Mouse (Mus musculus): ENCODE results near the gene Lao1.
"Not testable (repeated sequence)": the region's sequence is repeated elsewhere in the genome, so short reads cannot be mapped to it uniquely, and the experiment has no call there.

The Lao1 gene

DNA sequence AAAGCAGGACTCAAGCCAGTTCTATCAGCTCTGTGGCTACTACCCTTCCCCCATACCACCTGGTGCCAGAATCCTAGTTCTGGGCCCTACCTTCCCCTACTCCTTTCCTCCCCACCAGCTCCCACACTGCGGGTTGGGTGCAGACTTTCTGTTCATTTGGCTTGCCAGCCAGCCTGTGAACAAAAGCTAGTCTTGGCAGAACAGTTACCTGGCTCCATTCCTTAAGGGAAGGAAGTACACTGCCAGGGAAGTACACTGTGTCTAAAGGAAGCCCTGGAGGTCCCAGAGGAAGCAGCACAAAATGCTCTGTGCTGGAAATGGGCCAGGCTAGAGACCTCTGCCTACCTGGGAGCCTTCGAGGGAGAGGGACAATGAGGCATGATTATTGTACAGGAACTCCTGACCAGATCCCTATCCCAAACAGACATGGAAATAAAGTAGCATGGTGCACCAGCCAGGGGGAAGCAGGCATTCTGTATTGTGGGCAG is at the start of gene Lao1:
Gene Lao1 (plus strand): TSS at position 438 of the 488 bp plus-strand sequence.
- ATAC-seq (ENCODE audit: low TSS enrichment) = peak; percentile 70; the same call in 1 of the 2 replicates

DNA sequence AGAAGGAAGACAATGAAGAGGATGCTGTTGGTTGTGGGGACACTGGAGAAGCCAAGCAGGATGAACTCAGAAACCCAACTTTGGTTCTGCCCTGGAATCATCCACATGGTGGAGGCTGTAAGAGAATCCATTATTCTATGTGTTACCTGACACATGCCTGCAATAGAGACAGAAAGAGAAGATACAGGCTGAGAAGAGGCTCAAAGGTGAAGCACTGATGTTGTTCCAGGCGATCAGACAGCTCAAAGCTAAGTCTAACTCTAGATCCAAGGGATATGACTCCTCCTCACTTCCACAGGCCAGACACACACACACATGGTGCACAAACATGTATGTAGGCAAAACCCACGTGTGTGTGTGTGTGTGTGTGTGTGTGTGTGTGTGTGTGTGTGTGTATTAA is 44.0 kb upstream of the Lao1 start, which contains the start of gene Olfr1329:
Gene Olfr1329 (minus strand): TSS at position 101 of the 400 bp plus-strand sequence.
- ATAC-seq (ENCODE audit: low TSS enrichment) = not testable (repeated sequence)

DNA sequence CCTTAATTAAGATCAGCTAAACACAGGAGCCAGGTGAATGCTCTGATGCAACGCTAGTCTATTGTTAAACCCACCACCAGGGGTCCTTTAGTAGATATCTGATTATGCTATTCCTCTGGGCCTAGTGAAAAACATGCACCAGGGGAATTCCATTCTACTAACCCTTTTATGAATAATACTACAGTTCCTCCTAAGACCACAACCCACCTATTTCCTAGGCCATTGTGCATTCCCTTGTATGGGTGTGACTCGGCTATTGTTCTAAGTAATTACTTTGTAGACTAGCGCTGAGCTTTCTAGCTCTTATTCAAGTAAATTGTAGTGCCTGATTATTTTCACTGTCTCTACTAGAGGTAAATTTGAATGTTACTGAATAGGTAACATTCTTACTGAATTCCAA is 30.1 kb upstream of the Lao1 start:
- ATAC-seq (ENCODE audit: low TSS enrichment) = not testable (repeated sequence)

DNA sequence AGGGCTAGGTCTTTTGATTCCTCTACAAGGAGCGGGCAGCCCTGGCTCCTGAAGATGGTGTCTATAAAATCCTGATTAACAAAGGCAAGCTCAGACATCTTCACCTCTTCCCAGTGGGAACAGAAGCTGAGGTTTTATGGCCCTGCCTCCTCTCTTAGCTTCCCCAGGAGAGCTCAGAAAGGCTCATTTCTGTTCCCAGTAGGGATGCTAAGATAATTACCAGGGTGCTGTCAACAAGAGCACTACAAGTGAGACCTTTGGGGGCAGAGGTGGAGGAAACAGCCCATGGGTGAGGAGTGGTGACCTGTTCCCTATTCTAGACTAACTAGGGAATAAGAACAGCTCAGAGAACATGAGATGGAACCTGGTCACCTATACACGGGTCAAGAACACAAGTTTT is 22.9 kb upstream of the Lao1 start, which contains the start of gene Olfr1328:
Gene Olfr1328 (minus strand): TSS at position 101 of the 400 bp plus-strand sequence.
- no peak for ATAC-seq (ENCODE audit: low TSS enrichment)

DNA sequence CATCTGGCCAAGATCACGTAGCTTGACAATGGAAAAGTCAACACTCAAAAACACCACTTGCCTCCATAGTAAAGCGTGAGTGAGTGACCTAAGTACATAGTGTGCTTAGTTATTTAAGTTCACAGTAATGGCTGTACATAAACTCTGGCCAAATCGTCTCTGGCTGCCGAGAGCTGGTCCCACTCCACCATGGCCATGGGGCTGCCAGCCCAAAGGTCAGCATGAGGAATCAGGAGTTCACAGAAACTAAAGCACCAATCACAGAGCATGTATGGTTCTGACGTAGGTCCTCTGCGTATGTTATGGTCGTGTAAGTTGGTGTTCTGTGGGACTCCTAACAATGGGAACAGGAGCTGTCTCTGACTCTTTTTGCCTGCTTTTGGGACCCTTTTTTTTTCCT is 2.6 kb upstream of the Lao1 start:
- no peak for ATAC-seq (ENCODE audit: low TSS enrichment)

DNA sequence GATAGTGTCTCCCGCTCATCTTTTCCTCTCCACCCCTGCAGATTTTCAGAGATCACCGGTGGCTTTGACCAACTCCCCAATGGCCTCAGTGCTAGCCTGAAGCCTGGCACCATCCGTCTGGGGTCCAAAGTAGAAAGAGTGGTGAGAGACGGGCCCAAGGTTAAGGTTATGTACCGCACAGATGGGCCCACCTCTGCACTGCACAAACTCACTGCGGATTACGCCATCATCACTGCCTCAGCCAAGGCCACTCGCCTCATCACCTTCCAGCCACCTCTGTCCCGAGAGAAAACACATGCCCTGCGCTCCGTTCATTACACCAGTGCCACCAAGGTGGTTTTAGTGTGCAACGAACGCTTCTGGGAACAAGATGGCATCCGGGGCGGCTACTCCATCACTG is 6.3 kb downstream of the Lao1 start:
- ATAC-seq (ENCODE audit: low TSS enrichment) = no peak

DNA sequence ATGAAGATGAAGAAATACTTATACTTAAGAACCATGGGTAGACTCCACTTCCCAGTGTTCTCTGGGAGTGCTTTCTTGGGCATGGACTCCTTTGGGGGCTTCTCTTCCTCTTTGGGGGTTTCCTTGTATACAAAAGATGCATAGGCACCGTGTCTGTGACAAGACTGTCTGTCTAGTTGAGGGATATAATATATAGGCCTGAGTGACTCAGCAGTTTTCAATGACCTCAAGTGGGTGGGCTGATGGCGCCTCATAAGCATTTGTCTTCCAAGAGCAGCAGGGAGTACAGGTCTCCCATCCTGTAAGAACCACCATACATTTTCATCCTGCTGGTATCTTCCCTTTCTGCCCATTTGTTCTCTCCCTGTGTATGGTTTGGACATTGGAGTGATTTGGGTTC is 11.9 kb downstream of the Lao1 start:
- no peak for ATAC-seq (ENCODE audit: low TSS enrichment)

DNA sequence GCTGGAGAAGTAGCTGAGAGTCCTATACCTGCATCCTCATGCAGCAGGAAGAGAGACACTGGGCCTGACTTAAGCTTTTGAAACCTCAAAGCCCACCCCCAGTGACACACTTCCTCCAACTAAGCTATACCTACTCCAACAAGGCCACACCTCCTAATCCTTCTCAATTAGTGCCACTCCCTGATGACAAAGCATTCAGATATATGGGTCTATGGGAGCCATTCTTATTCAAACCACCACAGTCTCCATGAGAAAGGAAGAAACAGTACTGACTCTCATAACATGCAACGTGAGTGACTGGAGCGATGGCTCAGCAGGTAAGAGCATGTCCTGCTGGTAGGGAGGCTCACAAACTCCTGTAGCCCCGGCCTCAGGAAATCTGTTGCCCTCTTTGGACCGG is 23.9 kb downstream of the Lao1 start:
- ATAC-seq (ENCODE audit: low TSS enrichment) = no peak

DNA sequence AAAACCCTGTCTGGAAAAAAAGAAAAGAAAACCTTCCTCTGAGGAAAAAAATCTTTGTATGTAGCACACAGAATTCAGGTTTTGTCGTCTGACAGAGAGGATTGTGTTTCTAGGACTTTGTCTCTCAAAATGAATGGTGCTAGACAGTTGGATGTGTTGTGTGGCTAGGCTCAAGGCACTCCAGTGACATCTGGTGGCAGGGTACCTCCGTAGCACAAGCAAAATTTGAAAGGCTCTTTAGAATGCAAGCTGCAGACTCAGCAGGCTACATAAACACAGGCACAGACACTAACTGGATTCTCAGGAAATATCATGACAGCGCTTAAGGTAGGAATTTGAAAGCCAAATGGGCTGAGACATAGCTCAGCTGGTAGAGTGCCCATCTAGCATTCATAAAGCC is 27.2 kb downstream of the Lao1 start:
- peak; percentile 79 for ATAC-seq (ENCODE audit: low TSS enrichment)

DNA sequence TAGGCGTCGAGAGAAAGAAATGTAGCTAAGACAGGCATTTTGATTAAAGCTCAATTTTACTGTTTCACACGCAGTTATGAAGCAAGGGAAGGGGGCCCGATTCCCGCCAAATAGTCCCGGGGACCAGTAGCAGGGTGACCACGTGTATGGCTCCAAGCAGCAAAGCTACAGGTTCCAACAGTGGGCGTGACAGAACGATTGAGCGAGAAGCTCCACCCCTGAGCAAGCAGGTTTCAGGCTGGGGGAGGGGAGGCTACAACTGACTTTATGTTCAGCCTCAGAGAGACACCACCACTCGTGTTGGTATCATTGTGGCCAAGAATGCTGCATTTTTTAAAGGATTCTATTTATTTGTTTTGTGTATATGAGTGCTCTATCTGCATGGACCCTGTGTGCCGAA is 28.0 kb downstream of the Lao1 start:
- ATAC-seq (ENCODE audit: low TSS enrichment) = no peak

DNA sequence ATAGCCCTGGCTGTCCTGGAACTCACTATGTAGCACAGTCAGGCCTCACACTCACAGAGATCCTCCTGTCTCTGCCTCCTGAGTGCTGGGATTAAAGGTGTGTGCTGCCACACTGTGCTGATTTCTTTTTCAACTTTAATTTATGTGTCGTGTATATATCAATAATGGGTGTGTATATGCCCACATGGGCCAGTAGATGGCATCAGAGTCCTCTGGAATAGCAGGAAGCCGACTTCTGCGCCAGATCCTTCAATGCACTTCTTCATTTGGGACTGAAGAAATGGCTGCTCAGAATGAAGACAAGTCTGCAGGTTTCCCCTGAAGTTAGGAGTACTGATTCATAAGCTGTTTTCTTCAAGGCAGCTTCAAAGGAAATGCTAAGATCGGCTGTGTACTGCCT is 30.4 kb downstream of the Lao1 start:
- ATAC-seq (ENCODE audit: low TSS enrichment) = no peak

DNA sequence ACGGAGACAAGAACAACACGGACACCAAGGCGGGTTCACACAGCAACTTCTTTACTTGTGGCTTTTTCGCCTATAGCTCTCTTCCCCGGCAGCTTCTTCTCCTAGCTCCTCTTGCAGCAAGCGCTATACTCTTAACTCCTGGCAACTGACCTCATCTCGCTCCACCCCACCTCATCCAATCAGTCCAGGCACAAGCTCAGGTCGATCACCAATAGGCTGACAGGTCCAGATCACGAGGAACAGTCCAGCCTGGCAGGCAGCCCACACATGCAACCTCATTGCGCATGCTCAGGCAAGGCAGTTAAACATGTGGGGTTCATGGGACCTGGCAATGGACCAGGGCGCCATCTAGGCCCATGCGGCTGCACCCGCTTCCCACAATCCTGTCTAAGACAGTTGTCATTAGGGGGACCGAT is 35.8 kb downstream of the Lao1 start:
- ATAC-seq (ENCODE audit: low TSS enrichment) = no peak

DNA sequence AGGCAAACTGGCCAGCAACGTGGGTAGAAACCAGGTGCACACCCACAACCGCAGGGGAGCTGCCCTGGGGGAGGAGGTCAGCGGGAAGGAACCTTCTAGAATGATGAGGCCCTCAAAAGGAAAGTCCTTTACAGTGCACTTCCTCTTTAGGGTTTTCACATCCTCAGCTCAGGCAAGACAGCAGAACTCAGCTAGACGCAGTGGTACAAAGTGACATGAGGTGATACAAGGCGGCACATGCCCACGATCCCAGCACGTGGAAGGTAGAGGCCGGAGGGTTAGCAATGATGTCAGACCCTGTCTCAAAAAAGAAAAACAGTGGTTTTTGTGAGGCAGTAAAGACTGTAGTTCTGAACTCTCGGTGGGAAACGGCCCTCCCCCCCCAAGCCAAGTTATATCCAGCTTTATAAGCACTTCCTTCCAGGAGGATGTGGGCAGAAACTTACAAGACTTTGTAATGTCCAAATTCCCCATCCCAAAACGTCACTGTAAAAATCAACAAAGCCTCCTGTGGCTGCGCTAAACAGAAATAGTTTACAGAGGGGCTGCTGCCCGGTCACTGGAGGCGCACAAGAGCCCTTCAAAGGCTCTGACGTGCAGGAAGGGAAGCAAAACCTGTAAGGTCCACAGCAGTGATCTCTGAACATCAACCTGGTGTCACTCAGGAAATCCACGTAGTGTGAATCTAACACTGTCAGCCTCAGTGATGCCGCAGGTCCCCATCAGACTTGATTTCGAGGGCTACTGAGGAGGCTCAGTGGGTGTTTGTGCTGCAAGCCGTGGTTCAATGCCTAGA is 38.5 kb downstream of the Lao1 start:
- no peak for ATAC-seq (ENCODE audit: low TSS enrichment)

DNA sequence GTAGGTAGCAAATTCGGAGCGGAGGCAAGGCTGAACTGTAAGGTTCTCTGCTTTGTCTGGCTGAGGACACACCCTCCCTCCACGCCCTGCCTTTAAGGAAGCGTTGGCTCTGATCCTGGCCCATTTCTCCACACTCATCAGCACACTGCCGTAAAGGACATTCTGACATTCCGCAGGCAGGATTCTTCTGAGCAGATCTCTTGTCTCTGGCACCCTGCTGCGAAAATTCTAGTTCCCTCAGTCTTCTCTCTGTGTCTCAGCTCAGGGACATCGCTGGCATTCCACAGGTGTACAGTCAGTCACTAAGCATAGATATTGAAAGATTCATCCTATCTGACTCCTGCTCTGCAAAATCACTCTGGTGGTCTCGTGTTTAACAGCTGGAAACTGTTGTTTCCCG is 40.3 kb downstream of the Lao1 start:
- no peak for ATAC-seq (ENCODE audit: low TSS enrichment)

DNA sequence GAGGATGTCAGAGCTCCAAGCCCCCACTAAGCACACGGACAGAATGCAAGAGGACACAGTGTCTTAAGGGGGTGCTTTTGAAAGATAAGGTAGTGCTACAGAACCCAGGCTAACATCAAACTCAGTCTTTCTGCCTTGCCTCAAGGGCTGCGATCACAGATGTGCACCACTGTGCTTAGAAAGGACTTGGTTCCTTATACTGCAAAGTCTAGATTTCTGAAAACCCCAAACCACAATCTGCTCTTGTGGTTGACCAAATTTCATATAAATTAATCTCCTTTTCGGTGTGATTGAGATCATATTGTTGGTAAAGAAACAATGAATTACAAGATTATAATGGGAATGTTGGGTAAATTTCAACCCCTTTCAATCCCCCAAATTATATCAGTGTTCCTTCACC is 41.1 kb downstream of the Lao1 start:
- no peak for ATAC-seq (ENCODE audit: low TSS enrichment)

DNA sequence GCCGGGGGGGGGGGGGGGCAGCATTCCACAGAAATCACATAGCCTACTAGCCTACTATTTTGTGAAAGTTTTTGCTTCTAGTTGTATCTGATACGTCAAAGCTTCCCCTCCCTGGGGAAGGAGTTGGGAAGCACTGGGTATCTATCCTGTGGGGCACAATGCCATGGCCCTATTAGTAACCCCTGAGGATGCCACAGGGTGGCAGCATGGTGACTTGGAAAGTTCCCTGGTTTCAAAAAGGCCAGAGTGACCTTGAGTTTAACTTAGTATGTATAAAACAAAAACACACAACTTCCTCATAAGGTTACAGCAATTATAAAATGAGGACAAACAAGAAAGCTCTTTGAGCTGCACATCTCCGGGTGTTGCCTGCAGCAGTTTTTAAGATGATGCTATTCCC is 42.8 kb downstream of the Lao1 start:
- no peak for ATAC-seq (ENCODE audit: low TSS enrichment)

DNA sequence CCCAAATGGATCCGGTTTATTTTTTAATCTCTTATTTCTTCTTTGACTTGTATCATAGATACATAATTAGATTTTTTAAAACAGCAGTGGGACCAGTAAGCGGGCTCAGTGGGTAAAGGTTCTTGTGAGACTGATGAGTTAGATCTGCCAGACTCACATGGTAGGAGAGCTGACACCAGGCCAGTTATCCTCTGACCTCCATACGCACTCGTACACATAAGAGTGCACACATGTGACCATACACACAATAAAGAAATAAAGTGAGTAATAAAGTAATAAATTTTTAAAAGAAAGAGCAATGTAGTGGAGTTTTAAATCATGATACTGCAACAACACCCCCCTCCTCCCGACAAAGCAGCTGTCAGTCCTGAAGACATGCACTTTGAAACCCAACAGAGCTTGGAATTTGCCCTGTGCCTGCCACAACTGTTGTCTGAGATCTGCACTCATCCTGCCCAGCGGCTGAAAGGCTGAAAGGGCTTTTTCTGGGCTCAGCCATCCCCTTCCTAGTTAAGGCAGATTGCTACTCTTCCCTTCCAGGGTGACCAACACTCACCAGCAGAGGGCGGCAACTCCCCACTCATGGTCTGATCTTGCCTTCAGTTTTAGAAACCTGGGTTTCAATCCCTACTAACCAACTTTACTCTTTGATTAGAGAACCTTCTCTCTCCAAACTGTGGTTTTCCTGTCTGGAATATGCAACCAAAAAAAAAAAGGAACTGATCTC is 43.4 kb downstream of the Lao1 start:
- ATAC-seq (ENCODE audit: low TSS enrichment) = peak; percentile 82

DNA sequence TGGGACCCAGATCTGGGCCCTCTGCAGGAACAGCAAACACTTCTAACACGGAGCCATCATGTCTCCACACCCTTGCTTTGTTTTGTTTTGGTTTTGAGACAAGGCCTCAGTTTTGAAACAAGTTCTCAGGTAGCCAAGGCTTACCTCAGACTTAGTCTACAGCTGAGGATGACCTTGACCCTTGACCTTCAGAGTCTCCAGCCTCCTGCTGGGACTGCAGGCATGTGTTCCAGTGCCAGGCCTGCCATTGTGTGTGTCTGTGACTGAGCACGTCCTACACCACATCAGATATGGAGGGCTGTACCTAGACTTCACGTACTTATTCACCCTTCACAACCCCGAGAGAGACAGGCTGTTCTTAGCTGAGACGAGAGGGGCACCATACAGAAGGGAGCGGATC is 46.2 kb downstream of the Lao1 start:
- no peak for ATAC-seq (ENCODE audit: low TSS enrichment)

DNA sequence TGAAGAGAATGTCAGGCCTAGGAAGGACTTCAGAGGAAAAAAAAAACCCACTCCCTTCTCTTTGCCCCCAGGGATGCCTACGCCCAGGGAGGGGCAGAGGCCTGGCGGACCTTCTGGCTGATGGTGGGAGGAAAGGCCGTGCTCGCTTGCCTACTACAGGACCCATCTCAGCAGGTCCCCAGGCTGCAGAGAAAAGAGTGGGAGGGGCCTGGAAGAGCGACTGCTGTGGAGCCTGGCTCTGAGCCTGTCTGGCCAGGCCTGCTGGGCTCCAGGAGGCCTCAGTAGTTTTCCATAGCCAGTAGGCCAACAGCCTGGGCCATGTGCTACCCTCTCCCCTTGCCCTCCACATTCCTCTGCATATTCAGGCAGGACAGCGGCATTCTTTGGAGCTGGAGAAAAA is 47.1 kb downstream of the Lao1 start:
- peak; percentile 67; the same call in 1 of the 2 replicates for ATAC-seq (ENCODE audit: low TSS enrichment)

DNA sequence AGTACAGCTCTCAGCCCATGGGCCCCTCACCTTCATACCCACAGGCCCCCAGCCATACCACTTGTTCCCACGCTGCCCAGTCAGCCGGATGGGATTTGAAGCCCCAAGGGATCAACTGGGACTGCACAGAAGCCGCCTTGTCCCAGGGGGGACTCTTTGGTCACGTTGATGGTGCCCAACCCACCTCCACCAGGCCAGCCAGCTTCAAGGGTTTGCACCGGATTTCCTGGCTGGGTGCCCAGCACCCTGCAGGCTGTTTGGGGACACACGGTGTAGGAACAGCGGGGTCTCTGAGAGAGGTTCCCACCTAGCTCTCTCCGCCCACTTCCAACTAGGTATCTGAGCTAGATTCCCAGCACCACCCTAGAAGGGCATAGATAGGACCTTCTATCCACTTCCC is 48.4 kb downstream of the Lao1 start:
- ATAC-seq (ENCODE audit: low TSS enrichment) = no peak

DNA sequence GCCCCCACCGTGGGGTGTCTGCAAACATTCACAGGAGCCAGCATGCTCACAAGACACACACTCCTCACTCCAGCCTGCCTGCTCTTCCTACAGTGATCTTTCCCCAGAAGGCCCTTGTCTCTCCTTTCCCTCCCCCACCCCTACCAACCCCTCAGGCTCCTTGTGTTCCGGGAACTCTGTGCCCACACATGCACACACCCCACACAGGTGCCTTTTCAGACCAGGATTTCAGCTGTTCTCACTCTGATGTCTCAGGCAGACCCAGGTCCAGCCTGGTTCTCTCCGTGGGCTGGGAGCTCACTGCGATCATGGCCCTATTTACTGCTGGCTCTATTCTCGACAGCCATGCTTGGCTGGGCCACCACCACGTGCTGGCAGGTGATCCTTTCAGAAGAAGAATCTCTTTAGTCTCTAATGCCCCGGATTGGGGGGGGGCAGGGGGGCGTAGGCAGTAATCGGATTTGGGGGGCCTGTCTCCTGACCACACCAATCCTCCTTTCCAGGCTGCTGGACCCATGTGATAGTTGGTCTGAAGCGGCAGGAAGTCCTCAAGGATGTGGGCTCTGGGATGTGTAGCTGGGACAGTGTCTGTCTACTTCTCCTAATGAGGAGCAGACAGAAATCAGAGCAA is 49.8 kb downstream of the Lao1 start:
- ATAC-seq (ENCODE audit: low TSS enrichment) = no peak

DNA sequence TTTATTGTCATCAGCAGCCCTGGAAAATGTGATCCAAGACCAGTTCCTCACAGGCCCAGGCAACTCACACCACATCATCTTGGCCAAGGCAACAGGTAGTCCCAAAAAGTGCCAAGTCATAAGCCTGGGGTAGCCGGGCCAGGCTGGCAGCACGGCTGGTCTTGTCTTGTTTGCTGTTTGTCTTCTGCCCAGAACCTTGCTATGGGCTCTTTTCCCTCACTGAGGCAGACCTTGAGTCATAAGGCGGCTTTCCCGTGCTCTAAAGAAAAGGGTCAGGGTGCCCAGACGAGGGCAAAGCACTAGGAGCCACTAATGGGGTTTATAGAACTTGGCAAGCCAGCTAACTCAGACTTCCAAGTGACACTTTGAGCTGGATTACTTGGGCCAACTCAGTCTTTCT is 51.7 kb downstream of the Lao1 start:
- no peak for ATAC-seq (ENCODE audit: low TSS enrichment)

DNA sequence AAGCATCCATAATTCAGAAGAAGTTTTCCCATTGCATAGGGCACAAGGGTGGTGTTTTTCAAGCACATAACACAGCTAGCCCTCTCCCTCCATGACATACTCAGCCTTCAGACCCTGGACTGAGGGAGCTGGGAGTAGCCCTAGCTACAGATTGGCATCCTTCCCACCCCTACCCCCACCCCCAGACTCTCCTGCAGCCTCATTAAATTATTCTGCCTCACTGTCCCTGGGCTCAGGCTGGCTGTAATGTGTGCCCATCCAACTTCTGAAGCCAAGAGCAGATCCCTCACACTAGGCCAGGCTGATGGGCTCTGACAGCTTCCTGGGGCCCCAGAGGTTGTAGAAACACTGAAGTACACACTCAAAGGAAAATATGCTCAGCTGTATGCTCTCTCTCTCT is 53.6 kb downstream of the Lao1 start:
- no peak for ATAC-seq (ENCODE audit: low TSS enrichment)

Data from frontal cortex, adult (tissue).